30 mouse cellular contexts compared by ENCODE assay signal in genomic region chr12:70635997-70636396, GRCm38 (mm10).
"Had no signal": no experiment of that assay in that cellular context is flagged by ENCODE, and none has a peak within 500 bp of the region (broad histone marks: within the 10 kb centered on the region; RNA-seq: fewer than 3 reads in every experiment).

No protein-coding gene starts in this region.

- H3K4me2 ChIP-seq: limb, embryonic 12.5 days; limb, embryonic 15.5 days; liver, embryonic 11.5 days; liver, embryonic 12.5 days; liver, embryonic 13.5 days; liver, embryonic 15.5 days; lung, embryonic 14.5 days; lung, embryonic 15.5 days; midbrain, embryonic 11.5 days; midbrain, embryonic 12.5 days; midbrain, embryonic 13.5 days; midbrain, embryonic 15.5 days had no signal

- H3K4me1 ChIP-seq: liver, embryonic 13.5 days; liver, embryonic 15.5 days; midbrain, embryonic 12.5 days; midbrain, embryonic 13.5 days; midbrain, embryonic 15.5 days had no signal

- DNase-seq: left cerebral cortex, postnatal 4 days; liver; liver, embryonic 13.5 days; liver, postnatal 0 days; lung, adult 18-20 months; lung, adult 2 months; lung, embryonic 14.5 days; lung, postnatal 10 days; lung, postnatal 14 days; lung, postnatal 36 days; lung, postnatal 4 days; midbrain, embryonic 14.5 days had no signal

- H3K27ac ChIP-seq: left cerebral cortex, adult 2 months; limb, embryonic 12.5 days; limb, embryonic 15.5 days; liver, embryonic 12.5 days; liver, embryonic 13.5 days; liver, embryonic 14.5 days; liver, embryonic 15.5 days; lung, embryonic 15.5 days; macrophage; midbrain, embryonic 10.5 days; midbrain, embryonic 12.5 days; midbrain, embryonic 13.5 days; midbrain, embryonic 15.5 days had no signal

- H3K27me3 ChIP-seq: limb, embryonic 12.5 days; limb, embryonic 15.5 days; liver, embryonic 12.5 days; liver, embryonic 13.5 days; liver, embryonic 15.5 days; lung, embryonic 15.5 days; midbrain, embryonic 12.5 days; midbrain, embryonic 13.5 days; midbrain, embryonic 15.5 days had no signal

- H3K9me3 ChIP-seq: limb, embryonic 12.5 days; limb, embryonic 15.5 days; liver, embryonic 12.5 days; liver, embryonic 13.5 days; liver, embryonic 15.5 days; lung, embryonic 15.5 days; megakaryocyte, embryonic 14.5 days; midbrain, embryonic 10.5 days; midbrain, embryonic 12.5 days; midbrain, embryonic 13.5 days; midbrain, embryonic 15.5 days had no signal

- ATAC-seq: liver, embryonic 12.5 days; liver, postnatal 0 days; lung, postnatal 0 days; midbrain, embryonic 13.5 days; midbrain, embryonic 15.5 days; midbrain, embryonic 16.5 days had no signal

- H3K36me3 ChIP-seq: limb, embryonic 12.5 days; limb, embryonic 15.5 days; liver, embryonic 12.5 days; liver, embryonic 13.5 days; liver, embryonic 15.5 days; lung, embryonic 15.5 days; midbrain, embryonic 10.5 days; midbrain, embryonic 12.5 days; midbrain, embryonic 13.5 days; midbrain, embryonic 15.5 days had no signal

- H3K4me3 ChIP-seq: left cerebral cortex, adult 2 months; limb, embryonic 12.5 days; limb, embryonic 15.5 days; liver, embryonic 12.5 days; liver, embryonic 13.5 days; liver, embryonic 15.5 days; lung, embryonic 15.5 days; megakaryocyte, embryonic 14.5 days; midbrain, embryonic 10.5 days; midbrain, embryonic 12.5 days; midbrain, embryonic 13.5 days; midbrain, embryonic 15.5 days; myocyte had no signal

- H3K9ac ChIP-seq: limb, embryonic 12.5 days; limb, embryonic 15.5 days; liver, embryonic 12.5 days; liver, embryonic 13.5 days; liver, embryonic 14.5 days; liver, embryonic 15.5 days; liver, postnatal 0 days; lung, embryonic 14.5 days; lung, embryonic 15.5 days; midbrain, embryonic 12.5 days; midbrain, embryonic 13.5 days; midbrain, embryonic 15.5 days had no signal
